ENCODE assay signal across 8 mouse cellular contexts in the genomic region with DNA sequence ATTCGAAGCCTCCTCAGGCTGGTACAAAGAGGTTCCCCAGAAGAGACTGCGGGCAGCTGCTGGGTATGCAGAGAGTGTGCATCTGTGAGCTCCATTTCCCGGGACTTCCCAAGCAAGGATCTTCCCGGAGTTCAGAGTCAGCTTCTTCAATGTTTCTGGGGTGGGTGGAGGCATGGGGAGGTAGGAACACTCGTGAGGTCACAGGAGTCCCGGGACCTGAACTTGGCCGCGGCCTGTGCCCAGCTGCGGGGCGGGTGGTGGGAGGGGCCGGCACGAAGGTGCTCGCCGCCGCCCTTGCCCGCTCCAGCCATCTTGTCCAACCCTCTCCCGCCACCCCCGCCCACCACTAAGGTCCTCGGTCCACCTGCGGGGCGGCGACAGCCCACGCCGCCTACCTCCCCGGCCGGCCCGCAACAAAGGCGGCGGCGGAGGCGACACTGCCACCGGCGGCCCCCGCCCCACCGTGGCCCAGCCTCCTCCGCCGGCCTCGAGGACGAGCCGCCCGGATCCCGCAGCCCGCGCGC. TPM values are rescaled to one million over a fixed set of nuclear protein-coding genes. Genes with fewer than 3 reads are reported as not detected.
A peak's percentile ranks its signal among the peaks of the same experiment; 100 is the strongest.
DNase-seq lines count a peak whose midpoint lies in the region; ATAC-seq and TF ChIP-seq lines count a peak whose summit lies in the region.

No protein-coding gene starts in this region.

- peak; percentile 80 for ATAC-seq in heart, embryonic 12.5 days (ENCODE audit: insufficient number of reproducible peaks, low FRiP score)
- peak; percentile 84 for ATAC-seq in kidney, postnatal 0 days (replicated peaks; ENCODE audit: low FRiP score, low read depth)

- WGBS in heart, embryonic 12.5 days, result 3% methylated on average over 27 of the region's 45 CpGs
- WGBS in kidney, postnatal 0 days, result under 1% methylated on average over 44 of the region's 45 CpGs

- H3K4me1 ChIP-seq in heart, embryonic 12.5 days (replicated peaks), result peaks cover 20% of the 10 kb centered on the region
- 0 out of 2 replicates have a peak, but pooled peaks cover 3% of the 10 kb centered on the region for H3K4me1 ChIP-seq in kidney, postnatal 0 days (replicated peaks; ENCODE audit: insufficient read depth, low read length)

- peaks cover 10% of the 10 kb centered on the region for H3K9me3 ChIP-seq in heart, embryonic 12.5 days (replicated peaks)
- no peaks in the 10 kb centered on the region for H3K9me3 ChIP-seq in kidney, postnatal 0 days (replicated peaks; ENCODE audit: low read length)

- DNase-seq in urinary bladder, postnatal 36 days (ENCODE audit: low spot score in 2 of 2), result peak; percentile 23 to 36
- DNase-seq in urinary bladder, adult 2 months (ENCODE audit: low spot score), result no peak
- DNase-seq in embryo, embryonic 10.5 days (ENCODE audit: low spot score), result peak; percentile 50
- peak; percentile 54 for DNase-seq in kidney, postnatal 0 days (ENCODE audit: low spot score)
- DNase-seq in lung, postnatal 14 days, result peak; percentile 46
- peak; percentile 16 to 66 for DNase-seq in spleen, postnatal 4 days (ENCODE audit: low spot score in 2 of 2)
- no peak for DNase-seq in cerebellum, adult 9-11 months

- peak overlapping the region; percentile 80 for H3K9ac ChIP-seq in heart, embryonic 12.5 days
- peak overlapping the region; percentile 82 for H3K9ac ChIP-seq in kidney, postnatal 0 days (ENCODE audit: low read depth, low read length)

- H3K36me3 ChIP-seq in heart, embryonic 12.5 days, result peaks cover 35% of the 10 kb centered on the region
- 0 out of 2 replicates have a peak, but pooled peaks cover 3% of the 10 kb centered on the region for H3K36me3 ChIP-seq in kidney, postnatal 0 days (ENCODE audit: insufficient read depth, low read length)

- H3K27me3 ChIP-seq in heart, embryonic 12.5 days (replicated peaks), result no peaks in the 10 kb centered on the region
- H3K27me3 ChIP-seq in kidney, postnatal 0 days (ENCODE audit: insufficient read depth, low read length), result no peaks in the 10 kb centered on the region

- H3K27ac ChIP-seq in heart, embryonic 12.5 days (ENCODE audit: poor library complexity, severe bottlenecking), result peak overlapping the region; percentile 50
- peak overlapping the region; percentile 81 for H3K27ac ChIP-seq in kidney, postnatal 0 days

- peak overlapping the region; percentile 67 for H3K4me3 ChIP-seq in heart, embryonic 12.5 days
- peak overlapping the region; percentile 66 for H3K4me3 ChIP-seq in kidney, postnatal 0 days (replicated peaks; ENCODE audit: low read depth, low read length)

- no peak for TF ChIP-seq CTCF in kidney, postnatal 0 days (IDR thresholded peaks at IDR 0.05; ENCODE audit: low read depth)

- peak overlapping the region; percentile 76 for H3K4me2 ChIP-seq in heart, embryonic 12.5 days
- H3K4me2 ChIP-seq in kidney, postnatal 0 days (ENCODE audit: low read length), result peak overlapping the region; percentile 90

RNA-seq across cellular contexts. Expression of a gene that starts 0.4 kb away (rescaled TPM):
- polyA plus RNA-seq in urinary bladder, adult 2 months (2012; rRNA removed), result 10.4 and 10.5 TPM in 2 replicates
- 15.3 and 17.4 TPM in 2 replicates for polyA plus RNA-seq in heart, embryonic 12.5 days (2016; fragmentation: Nextera tagmentation; extraction: Ambion mirVana)
- 7.3 and 7.7 TPM in 2 replicates for polyA plus RNA-seq in kidney, postnatal 0 days (2015; fragmentation: Nextera tagmentation; extraction: Ambion mirVana)

RNA-seq across cellular contexts. Expression of a gene that starts 30.3 kb away (rescaled TPM):
- polyA plus RNA-seq in urinary bladder, adult 2 months (2012; rRNA removed), result 20.7 and 24.5 TPM in 2 replicates
- 30.3 and 32.1 TPM in 2 replicates for polyA plus RNA-seq in heart, embryonic 12.5 days (2016; fragmentation: Nextera tagmentation; extraction: Ambion mirVana)
- 40.9 and 42.6 TPM in 2 replicates for polyA plus RNA-seq in kidney, postnatal 0 days (2015; fragmentation: Nextera tagmentation; extraction: Ambion mirVana)

Comparison
In these comparisons a context has a peak if more than half of its experiments do, and no peak if none do; other contexts are left out.
1. DNase-seq: peak in urinary bladder, postnatal 36 days (2 of 2), embryo, embryonic 10.5 days (single experiment), kidney, postnatal 0 days (single experiment), lung, postnatal 14 days (single experiment) and spleen, postnatal 4 days (2 of 2); none in urinary bladder, adult 2 months (single experiment) and cerebellum, adult 9-11 months (single experiment).